Mouse (Mus musculus): ENCODE results near the gene Ccdc47.

The Ccdc47 gene

DNA sequence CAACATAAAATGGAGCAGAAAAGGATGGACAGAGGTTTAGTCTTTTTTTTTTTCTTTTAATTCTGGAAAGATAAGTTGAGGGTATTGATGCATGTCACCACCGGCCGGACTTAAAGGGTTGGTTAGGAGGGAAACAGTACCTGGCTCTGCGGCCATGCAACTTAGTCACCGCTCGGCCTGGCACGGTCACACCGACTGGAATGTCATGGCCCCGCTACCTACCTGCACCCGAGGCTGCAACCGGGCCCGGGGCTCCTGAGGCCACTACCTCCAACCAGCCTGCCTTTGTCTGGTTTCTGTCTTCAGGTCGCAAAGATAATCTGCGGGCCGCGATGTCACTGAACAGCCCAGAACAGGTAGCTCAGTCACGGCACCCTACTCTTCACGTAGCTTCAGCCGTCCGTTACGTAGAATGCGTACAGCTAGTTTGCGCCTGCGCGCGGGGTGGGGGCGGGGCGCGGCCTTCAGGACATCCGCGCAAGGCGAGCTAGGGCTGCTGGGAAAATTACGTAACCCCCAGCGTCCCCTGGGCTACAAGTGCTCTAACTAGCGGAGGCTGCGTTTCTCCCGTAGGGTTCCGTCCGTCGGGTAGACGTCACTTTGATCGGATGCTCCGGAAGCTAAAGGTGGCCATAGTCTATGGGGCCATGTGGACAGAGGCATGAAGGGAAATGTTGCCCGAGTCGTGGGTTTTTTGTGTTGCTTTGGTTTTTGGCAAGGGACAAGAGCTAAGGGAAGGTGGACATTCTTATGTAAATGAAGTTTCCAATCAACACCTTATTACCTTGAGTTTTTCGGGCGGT is at the start of gene Ccdc47:
TSS of gene Ccdc47 (minus strand) at position 418 of the 803 bp plus-strand sequence.
- in situ Hi-C loops (cut with MboI, MseI), result no loop called here

GRCm38 (mm10) chr11:106265570-106265969 is 49.4 kb upstream of the Ccdc47 start:
- in situ Hi-C loops (cut with MboI, MseI), result loop anchor here in 1 of 2 experiments (25.0 kb wide), 1 partner anchor 1728 kb away; no protein-coding TSS in a partner anchor

DNA sequence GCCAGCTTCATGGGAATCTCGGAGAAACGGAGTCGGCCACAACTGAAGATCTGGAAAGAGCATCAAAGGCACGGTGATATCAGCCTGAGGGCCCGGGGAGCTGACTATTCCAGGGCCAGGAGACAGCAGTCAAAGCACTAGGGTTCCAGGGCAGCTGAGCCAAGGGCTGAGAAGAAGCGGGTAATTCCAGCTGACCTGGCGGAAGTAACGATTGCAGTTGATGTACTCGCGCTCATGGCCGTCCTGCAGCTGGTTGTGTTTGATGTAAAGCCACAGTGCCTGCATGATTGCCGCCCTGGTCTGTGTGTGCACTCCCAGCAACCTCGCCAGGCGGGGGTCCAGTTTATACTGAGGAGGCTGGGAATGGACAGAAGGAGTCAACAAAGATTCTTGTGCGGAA is 48.8 kb upstream of the Ccdc47 start:
- in situ Hi-C loops (cut with MboI, MseI), result loop anchor here (5.0 to 25.0 kb wide), 2 partner anchors 38 to 1728 kb away; no protein-coding TSS in a partner anchor

DNA sequence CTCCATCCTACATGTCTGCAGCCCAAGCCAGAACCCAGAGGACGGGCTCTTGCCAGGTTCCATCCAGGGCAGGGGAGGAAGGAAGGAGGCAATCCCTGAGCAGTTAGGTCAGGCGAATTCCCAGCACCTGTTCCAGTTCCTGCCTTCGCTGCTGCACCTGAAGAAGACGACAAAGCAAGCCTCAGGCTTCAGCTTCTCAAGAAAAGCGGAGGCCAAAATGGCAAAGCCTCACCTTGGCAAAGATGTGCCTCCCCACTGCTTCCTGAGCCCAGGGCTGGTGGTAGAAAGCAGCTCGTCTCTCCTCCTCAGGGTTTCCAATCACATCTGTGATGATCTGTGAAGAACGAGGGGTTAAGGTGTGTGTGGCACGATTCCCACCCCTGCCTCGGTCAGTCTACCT is 47.8 kb upstream of the Ccdc47 start:
- in situ Hi-C loops (cut with MboI, MseI), result loop anchor here (5.0 to 25.0 kb wide), 2 partner anchors 37 to 1727 kb away; no protein-coding TSS in a partner anchor

DNA sequence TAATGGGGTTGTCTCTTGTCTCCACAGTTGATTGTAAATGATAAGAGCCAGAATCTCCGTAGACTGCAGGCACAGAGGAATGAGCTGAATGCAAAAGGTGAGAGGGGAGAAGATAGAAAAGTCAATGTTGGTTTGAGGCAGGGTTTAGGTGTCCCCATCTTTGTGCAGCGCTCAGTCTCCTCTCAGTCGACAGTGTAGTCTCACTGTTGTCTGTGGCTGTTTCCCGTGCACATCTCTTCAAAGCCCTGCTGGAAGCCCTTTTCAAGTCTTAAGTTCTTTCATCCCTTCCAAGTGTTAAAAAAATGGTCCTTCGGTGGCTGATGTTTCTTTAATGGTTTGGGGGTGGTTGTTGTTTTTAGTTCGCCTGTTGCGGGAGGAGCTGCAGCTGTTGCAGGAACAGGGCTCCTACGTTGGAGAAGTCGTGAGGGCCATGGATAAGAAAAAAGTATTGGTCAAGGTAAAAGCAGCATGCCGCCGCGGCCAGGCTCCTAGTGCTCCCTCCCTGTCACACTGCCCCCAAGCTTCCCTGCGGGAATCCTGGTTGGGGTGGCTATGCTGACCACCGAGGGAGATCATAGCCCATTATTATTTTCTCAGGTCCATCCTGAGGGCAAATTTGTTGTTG is 44.8 kb upstream of the Ccdc47 start:
- in situ Hi-C loops (cut with MboI, MseI), result loop anchor here (5.0 to 25.0 kb wide), 2 partner anchors 34 to 1724 kb away; no protein-coding TSS in a partner anchor

DNA sequence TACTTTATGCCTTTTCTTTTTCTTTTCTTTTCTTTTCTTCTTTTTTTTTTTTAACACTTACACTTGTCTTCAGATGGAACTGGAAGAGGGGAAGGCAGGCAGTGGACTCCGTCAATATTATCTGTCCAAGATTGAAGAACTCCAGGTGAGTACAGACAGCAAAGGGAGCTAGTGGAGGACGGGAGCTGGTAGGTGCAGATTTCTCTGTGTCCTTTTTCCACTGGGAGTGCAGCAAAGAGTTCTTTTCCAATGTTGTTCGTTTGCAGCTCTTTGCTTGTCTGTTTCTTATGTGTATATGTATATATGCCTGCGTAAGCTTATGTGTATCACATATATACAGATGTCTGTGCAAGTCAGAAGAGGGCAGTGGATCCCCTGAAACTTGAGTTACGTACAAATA is 40.6 kb upstream of the Ccdc47 start:
- in situ Hi-C loops (cut with MboI, MseI), result loop anchor here in 1 of 2 experiments (25.0 kb wide), 1 partner anchor 1719 kb away; no protein-coding TSS in a partner anchor

- in situ Hi-C loops (cut with MboI, MseI), result loop anchor here in 1 of 2 experiments (25.0 kb wide), 1 partner anchor 1719 kb away; no protein-coding TSS in a partner anchor
Observed at GRCm38 (mm10) chr11:106255685-106256451, 39.7 kb upstream of the Ccdc47 start, which contains the start of the genes Ftsj3 and Psmc5. TSS of gene Ftsj3 (minus strand) at chr11:106256079. TSS of gene Psmc5 (plus strand) at chr11:106256154.

GRCm38 (mm10) chr11:106255174-106255573 is 39.0 kb upstream of the Ccdc47 start:
- in situ Hi-C loops (cut with MboI, MseI), result loop anchor here in 1 of 2 experiments (25.0 kb wide), 1 partner anchor 1718 kb away; no protein-coding TSS in a partner anchor

GRCm38 (mm10) chr11:106254767-106255166 is 38.6 kb upstream of the Ccdc47 start:
- in situ Hi-C loops (cut with MboI, MseI), result loop anchor here in 1 of 2 experiments (25.0 kb wide), 1 partner anchor 1717 kb away; no protein-coding TSS in a partner anchor

- in situ Hi-C loops (cut with MboI, MseI), result loop anchor here in 1 of 2 experiments (25.0 kb wide), 1 partner anchor 1737 kb away; no protein-coding TSS in a partner anchor
Observed at GRCm38 (mm10) chr11:106249326-106249725, 33.2 kb upstream of the Ccdc47 start.

- in situ Hi-C loops (cut with MboI, MseI), result loop anchor here in 1 of 2 experiments (25.0 kb wide), 1 partner anchor 1735 kb away; no protein-coding TSS in a partner anchor
Observed at GRCm38 (mm10) chr11:106246834-106247233, 30.7 kb upstream of the Ccdc47 start.

GRCm38 (mm10) chr11:106233978-106234377 is 17.8 kb upstream of the Ccdc47 start:
- in situ Hi-C loops (cut with MboI, MseI), result loop anchor here in 1 of 2 experiments (25.0 kb wide), 1 partner anchor 1722 kb away; no protein-coding TSS in a partner anchor

- in situ Hi-C loops (cut with MboI, MseI), result no loop called here
Observed at GRCm38 (mm10) chr11:106220603-106221002, 4.5 kb upstream of the Ccdc47 start.

DNA sequence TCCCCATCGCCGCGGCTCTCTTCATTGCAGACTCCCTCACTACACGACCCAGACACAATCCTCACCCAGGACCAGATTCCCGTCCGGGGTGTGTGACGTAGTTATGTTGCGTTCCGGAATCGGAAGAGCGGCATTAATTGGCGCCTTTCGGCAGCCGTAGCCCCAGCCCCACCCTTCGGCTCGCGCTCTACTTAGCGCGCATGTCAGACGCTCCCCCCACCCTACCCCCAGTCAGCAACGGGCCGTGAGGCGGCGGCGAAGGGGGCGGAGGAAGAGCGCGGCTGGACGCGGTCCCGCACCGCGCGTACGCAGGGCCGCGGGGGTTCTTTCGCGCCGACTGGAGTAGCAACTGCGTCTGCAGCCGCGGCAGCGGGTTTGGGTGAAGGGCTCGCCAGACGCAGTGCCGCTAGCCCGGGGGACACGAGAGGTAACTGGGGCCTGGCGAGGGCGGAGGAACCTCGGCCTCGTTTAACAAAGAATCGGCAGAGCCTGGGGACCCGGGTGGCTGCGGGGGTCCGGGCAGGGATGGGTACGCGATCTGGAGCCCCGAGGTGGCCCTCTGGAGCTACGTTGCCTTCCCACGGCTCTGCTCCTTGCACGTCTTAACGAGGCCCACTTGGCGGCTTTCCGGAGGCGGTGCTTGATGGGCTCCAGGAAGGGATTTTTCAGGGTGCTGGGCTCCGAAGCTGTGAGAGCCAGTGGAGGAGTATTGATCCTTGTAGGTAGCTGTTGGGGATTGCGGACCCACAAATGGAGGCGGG is 766 bp upstream of the Ccdc47 start, which contains the start of gene Ddx42:
TSS of gene Ddx42 (plus strand) at position 197 of the 761 bp plus-strand sequence.
- in situ Hi-C loops (cut with MboI, MseI), result no loop called here

DNA sequence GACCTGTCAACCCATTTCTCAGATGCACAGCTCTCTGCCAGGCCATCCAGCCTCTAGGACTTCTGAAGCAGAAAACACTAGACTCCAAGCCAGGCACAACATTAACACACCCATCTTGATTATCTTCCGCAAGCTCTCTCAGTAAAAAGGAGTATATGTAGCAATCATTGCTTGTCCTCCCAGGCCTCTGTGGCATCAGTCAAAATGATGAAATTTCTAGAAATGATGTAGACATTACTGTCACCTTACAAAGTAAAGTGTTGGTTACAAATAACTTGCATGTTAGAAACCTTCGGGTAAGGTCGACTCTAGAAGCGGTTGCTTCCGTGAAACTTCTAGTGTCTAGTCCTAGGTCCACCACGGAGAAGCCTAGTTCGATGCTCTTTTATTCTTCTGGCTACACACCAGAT is 689 bp downstream of the Ccdc47 start:
- in situ Hi-C loops (cut with MboI, MseI), result no loop called here

DNA sequence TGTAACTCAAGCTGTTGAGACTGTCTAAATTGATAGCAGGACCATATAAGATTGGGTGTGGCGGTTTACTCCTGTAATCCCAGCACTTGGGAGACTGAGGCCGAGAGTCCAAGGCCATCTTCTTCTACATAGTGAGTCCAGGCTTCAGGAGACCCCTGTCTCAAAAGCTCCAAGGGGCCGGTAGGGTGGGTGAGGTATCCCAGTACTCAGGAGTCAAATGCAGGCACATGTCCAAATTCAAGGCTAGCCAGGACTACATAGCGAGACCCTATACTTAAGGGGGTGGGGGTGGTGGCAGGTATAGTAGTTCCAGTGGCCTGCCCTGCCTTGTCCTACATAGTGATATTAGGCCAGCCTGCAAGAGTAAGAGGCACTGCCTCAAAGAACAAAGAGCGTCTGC is 1.3 kb downstream of the Ccdc47 start:
- in situ Hi-C loops (cut with MboI, MseI), result loop anchor here in 1 of 2 experiments (5.0 kb wide), 1 partner anchor 53 kb away; the partner anchor contains the start of genes Gm10840 and Limd2

DNA sequence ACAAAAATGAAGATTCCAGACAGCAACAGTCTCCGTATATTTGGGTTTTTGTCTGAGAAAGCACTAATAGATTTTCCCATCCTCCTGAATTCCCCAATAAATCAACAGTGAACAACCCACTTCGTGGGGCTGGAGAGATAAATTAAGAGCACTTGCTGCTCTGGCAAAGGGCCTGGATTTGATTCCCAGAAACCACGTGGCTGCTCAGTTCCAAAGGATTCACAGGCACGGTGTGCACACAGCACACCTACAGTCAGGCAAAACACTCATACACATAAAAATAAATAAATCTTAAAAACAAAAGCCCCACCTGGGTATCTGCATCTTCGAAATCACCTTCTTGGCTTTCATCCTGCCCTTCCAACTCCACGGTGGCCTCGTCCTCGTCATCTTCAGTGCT is 3.4 kb downstream of the Ccdc47 start:
- in situ Hi-C loops (cut with MboI, MseI), result loop anchor here in 1 of 2 experiments (5.0 kb wide), 1 partner anchor 50 kb away; the partner anchor contains the start of genes Gm10840 and Limd2

DNA sequence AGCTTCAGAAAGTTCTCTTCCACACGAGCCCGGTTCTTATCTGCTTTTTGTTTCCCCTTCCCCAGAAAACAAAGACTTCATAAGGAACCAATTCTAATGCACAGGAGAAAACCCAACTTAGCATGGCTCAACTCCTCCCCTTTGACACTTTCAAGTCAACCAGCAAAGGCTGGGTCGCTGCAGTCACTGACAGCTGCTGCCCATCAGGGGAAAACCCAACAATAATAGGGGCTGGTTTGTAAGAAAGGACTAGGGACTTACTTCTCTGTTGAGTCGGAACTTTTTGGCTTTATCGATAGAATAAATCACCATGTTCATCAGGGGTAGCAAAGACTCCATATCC is 14.1 kb downstream of the Ccdc47 start, which contains the start of gene Strada:
TSS of gene Strada (minus strand) at position 46 of the 343 bp plus-strand sequence.
- in situ Hi-C loops (cut with MboI, MseI), result no loop called here

GRCm38 (mm10) chr11:106201337-106202122 is 14.6 kb downstream of the Ccdc47 start:
- in situ Hi-C loops (cut with MboI, MseI), result no loop called here

Measured in T-helper 17 cell (primary cell).